Mouse (Mus musculus): Measurements from ENCODE around the gene Cpne1. TPM values are rescaled to one million over a fixed set of nuclear protein-coding genes. Genes with fewer than 3 reads are reported as not detected.
A peak's percentile ranks its signal among the peaks of the same experiment; 100 is the strongest.

The Cpne1 gene
- polyA plus RNA-seq, 1 experiment from 2014 or later, result 42.6 TPM

GRCm38 (mm10) chr2:156077461-156077860, 34.3 kb downstream of the Cpne1 start:
- Histone ChIP-seq H3K4me3 (no peak overlapping the region), H3K27ac (no peak overlapping the region), H3K4me1 (peaks cover 16% of the 10 kb centered on the region; the same call in 1 of the 2 replicates), H3K9me3 (replicated peaks) (no peaks in the 10 kb centered on the region), H3K36me3 (ENCODE audit: poor library complexity, severe bottlenecking) (peaks cover 67% of the 10 kb centered on the region), H3K4me2 (no peak overlapping the region), H3K27me3 (no peaks in the 10 kb centered on the region), H3K9ac (no peak overlapping the region)
- 94% methylated on average over 7 of the region's 7 CpGs for WGBS
- no peak for ATAC-seq

GRCm38 (mm10) chr2:156073725-156074124, 38.0 kb downstream of the Cpne1 start:
- 96% methylated on average over 15 of the region's 15 CpGs for WGBS
- no peak overlapping the region for H3K27ac ChIP-seq
- no peaks in the 10 kb centered on the region for H3K4me1 ChIP-seq
- no peaks in the 10 kb centered on the region for H3K9me3 ChIP-seq (replicated peaks)
- no peaks in the 10 kb centered on the region for H3K27me3 ChIP-seq
- no peak for ATAC-seq
- no peak overlapping the region for H3K9ac ChIP-seq
- H3K4me2 ChIP-seq, result no peak overlapping the region
- H3K36me3 ChIP-seq (ENCODE audit: poor library complexity, severe bottlenecking), result peaks cover 97% of the 10 kb centered on the region
- no peak overlapping the region for H3K4me3 ChIP-seq

DNA sequence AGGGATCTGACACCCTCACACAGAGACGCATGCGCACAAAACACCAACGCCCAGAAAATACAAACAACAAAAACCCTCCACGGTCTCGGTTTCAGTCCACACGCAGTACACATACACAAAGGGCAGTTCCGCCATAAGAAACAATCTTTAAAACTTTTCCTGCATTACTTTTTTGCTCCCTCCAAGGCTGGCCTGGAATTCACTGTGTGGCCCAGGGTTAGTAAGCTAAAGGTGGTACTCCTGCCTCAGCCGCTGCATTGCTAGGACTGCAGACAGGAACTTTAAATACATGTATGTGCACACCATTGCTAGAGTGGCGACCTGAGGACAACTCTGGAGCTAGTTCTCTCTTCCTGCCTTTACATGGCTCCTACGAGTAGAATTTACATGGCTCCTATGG, 40.5 kb downstream of the Cpne1 start:
- Histone ChIP-seq H3K9me3 (replicated peaks) (no peaks in the 10 kb centered on the region), H3K4me3 (no peak overlapping the region), H3K27me3 (no peaks in the 10 kb centered on the region), H3K4me2 (no peak overlapping the region), H3K27ac (no peak overlapping the region), H3K4me1 (peaks cover 2% of the 10 kb centered on the region; the same call in 1 of the 2 replicates), H3K9ac (no peak overlapping the region), H3K36me3 (ENCODE audit: poor library complexity, severe bottlenecking) (peaks cover 89% of the 10 kb centered on the region)
- WGBS, result 95% methylated on average over 10 of the region's 10 CpGs
- ATAC-seq, result no peak

- no peak overlapping the region for H3K27ac ChIP-seq
- H3K4me3 ChIP-seq, result no peak overlapping the region
- H3K27me3 ChIP-seq, result no peaks in the 10 kb centered on the region
- no peak overlapping the region for H3K4me2 ChIP-seq
- peaks cover 9% of the 10 kb centered on the region for H3K4me1 ChIP-seq
- H3K9me3 ChIP-seq (replicated peaks), result no peaks in the 10 kb centered on the region
- no peak for ATAC-seq
- peaks cover 55% of the 10 kb centered on the region for H3K36me3 ChIP-seq (ENCODE audit: poor library complexity, severe bottlenecking)
- 91% methylated on average over 10 of the region's 10 CpGs for WGBS
- no peak overlapping the region for H3K9ac ChIP-seq
Observed at GRCm38 (mm10) chr2:156067916-156068315, 43.8 kb downstream of the Cpne1 start.

- Histone ChIP-seq H3K4me2 (peak overlapping the region; percentile 94), H3K4me1 (peaks cover 9% of the 10 kb centered on the region), H3K27ac (no peak overlapping the region), H3K27me3 (no peaks in the 10 kb centered on the region), H3K9me3 (replicated peaks) (no peaks in the 10 kb centered on the region), H3K9ac (peak overlapping the region; percentile 87), H3K36me3 (ENCODE audit: poor library complexity, severe bottlenecking) (peaks cover 39% of the 10 kb centered on the region), H3K4me3 (peak overlapping the region; percentile 73)
- peak; percentile 17; the same call in 1 of the 2 replicates for ATAC-seq
- 39% methylated on average over 10 of the region's 10 CpGs for WGBS
Observed at GRCm38 (mm10) chr2:156066126-156066525, 45.6 kb downstream of the Cpne1 start.

DNA sequence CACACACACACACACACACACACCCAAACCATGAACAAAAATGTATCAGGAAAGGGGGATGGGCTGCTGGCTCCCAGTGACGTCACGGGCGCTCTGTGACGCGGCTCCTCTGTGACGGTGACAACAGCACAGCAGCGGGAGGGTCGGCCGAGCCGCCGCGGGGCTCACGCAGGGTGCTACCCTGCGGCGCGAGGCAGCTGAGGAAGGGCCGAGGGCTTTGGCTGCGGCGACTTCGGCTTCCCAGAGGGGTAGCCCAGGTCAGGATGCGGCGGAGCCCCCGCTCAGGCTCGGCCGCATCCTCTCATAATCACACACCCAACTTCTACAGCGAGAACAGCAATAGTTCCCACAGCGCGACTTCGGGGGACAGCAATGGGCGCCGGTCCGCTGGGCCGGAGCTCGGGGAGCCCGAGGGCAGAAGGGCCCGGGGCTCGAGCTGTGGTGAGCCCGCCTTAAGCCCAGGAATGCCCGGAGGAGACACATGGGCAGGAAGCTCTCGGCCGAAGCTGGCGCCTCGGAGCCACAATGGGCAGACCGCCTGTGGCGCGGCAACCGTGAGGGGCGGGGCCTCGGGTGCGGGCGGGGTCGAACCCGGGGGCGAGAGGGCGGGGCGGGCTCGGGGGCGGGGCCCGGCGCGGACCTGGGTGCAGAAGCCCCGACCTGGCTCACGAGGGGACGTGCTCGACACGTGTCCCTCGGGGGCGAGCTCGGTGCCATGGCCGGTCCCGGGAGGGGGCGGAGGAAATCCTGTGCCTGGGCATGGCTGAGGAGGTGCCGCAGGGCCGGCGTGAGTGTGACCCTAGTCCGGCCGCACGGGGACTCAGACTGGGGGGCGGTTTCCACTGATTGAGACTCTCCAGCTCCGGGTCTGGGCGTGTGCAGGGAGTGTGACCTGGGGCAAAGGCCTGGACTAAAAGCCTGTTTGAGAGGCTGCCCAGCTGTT, 46.4 kb downstream of the Cpne1 start, which contains the start of gene Spag4:
Spag4 (plus strand) TSS at position 77 of the 943 bp plus-strand sequence.
- Histone ChIP-seq H3K9me3 (replicated peaks) (no peaks in the 10 kb centered on the region), H3K4me3 (peak within 1 kb of the TSS; percentile 73), H3K36me3 (ENCODE audit: poor library complexity, severe bottlenecking) (peaks cover 32% of the 10 kb centered on the region), H3K4me2 (peak within 1 kb of the TSS; percentile 94), H3K27me3 (no peaks in the 10 kb centered on the region), H3K27ac (peak within 1 kb of the TSS; percentile 75), H3K4me1 (peaks cover 9% of the 10 kb centered on the region), H3K9ac (peak within 1 kb of the TSS; percentile 87)
- peak; percentile 81 for ATAC-seq
- under 1% methylated on average over 74 of the region's 81 CpGs for WGBS

- Histone ChIP-seq H3K4me1 (no peaks in the 10 kb centered on the region), H3K9me3 (replicated peaks) (no peaks in the 10 kb centered on the region; the same call in 1 of the 2 replicates), H3K27ac (no peak within 1 kb of the TSS), H3K27me3 (no peaks in the 10 kb centered on the region), H3K4me3 (no peak within 1 kb of the TSS), H3K9ac (no peak within 1 kb of the TSS), H3K4me2 (no peak within 1 kb of the TSS), H3K36me3 (ENCODE audit: poor library complexity, severe bottlenecking) (no peaks in the 10 kb centered on the region)
- WGBS, result 88% methylated on average over 9 of the region's 9 CpGs
- no peak for ATAC-seq
Observed at GRCm38 (mm10) chr2:156052816-156053215, 58.9 kb downstream of the Cpne1 start, which contains the start of gene Fer1l4. Gene Fer1l4, minus strand, starts transcription at chr2:156052947.

DNA sequence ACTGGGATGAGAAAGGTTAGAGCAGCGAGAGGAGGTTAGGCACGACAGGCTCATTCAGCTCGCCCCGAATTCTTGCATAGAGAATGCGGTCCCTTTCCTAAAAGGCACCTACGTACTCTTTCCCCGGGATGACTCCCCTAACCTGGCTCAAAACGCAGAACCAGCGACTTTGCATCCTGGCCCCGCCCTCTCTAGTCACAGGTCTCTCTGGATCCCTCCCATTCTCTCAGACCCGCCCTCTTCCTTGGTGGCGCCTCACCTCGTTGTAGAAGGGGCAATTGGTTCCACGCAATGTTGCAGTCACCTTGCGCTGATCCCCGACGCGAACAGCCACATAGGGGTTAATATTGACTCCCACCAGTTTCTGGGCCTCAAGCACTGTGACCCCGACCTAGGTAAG, 63.8 kb downstream of the Cpne1 start:
- WGBS, result 8% methylated on average over 19 of the region's 19 CpGs
- Histone ChIP-seq H3K9me3 (replicated peaks) (no peaks in the 10 kb centered on the region), H3K27ac (no peak overlapping the region), H3K36me3 (ENCODE audit: poor library complexity, severe bottlenecking) (no peaks in the 10 kb centered on the region), H3K4me2 (peak overlapping the region; percentile 24; the same call in 1 of the 2 replicates), H3K4me3 (no peak overlapping the region), H3K27me3 (peaks cover 5% of the 10 kb centered on the region; the same call in 1 of the 2 replicates), H3K4me1 (no peaks in the 10 kb centered on the region), H3K9ac (no peak overlapping the region)
- no peak for ATAC-seq

DNA sequence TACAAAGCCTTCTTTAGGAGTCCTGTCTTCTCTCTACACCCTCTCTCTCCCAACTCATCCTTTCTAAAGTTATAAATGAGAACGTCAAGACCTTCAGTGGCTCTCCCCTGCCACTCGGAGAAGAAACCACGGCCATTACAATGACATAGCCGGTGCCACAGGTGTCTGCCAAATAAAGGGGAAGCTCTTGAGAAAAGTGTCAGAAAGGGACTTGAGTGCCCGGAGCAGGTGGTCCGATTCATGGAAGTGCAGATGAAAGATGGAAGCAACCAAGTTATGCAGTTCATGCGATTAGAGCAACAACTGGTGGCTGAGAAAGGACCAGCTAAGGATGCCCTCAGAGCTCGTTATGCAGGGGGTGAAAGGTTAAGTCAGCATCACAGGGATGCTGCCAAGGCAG, 68.9 kb downstream of the Cpne1 start:
- Histone ChIP-seq H3K9me3 (replicated peaks) (no peaks in the 10 kb centered on the region), H3K27me3 (peaks cover 5% of the 10 kb centered on the region; the same call in 1 of the 2 replicates), H3K27ac (no peak overlapping the region), H3K4me2 (no peak overlapping the region), H3K4me3 (no peak overlapping the region), H3K4me1 (no peaks in the 10 kb centered on the region), H3K9ac (no peak overlapping the region), H3K36me3 (ENCODE audit: poor library complexity, severe bottlenecking) (no peaks in the 10 kb centered on the region)
- 82% methylated on average over 8 of the region's 8 CpGs for WGBS
- ATAC-seq, result no peak

DNA sequence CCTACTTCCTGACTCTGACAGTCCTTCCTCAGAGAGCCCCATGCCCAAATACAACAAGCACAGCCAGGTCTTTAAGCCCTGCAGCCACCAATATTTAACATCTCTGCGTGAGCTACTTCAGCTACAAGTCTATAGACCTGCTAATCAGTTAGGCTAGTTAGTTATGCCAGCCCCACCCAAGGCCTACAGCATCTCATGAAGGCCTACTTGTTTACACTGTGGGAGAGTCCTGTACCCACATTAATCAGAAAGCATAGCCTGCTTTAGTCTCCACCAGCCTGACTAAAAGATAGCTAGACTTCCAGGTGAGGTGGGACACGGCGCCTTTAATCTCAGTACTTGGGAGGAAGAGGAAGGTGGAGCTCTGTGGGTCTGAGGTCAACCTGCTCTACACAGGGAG, 72.4 kb downstream of the Cpne1 start:
- WGBS, result 89% methylated on average over 3 of the region's 3 CpGs
- ATAC-seq, result no peak
- H3K36me3 ChIP-seq (ENCODE audit: poor library complexity, severe bottlenecking), result no peaks in the 10 kb centered on the region
- no peaks in the 10 kb centered on the region for H3K9me3 ChIP-seq (replicated peaks)
- H3K4me2 ChIP-seq, result no peak overlapping the region
- no peak overlapping the region for H3K27ac ChIP-seq
- no peaks in the 10 kb centered on the region for H3K27me3 ChIP-seq
- H3K4me1 ChIP-seq, result no peaks in the 10 kb centered on the region
- H3K4me3 ChIP-seq, result no peak overlapping the region
- no peak overlapping the region for H3K9ac ChIP-seq

- H3K27me3 ChIP-seq, result no peaks in the 10 kb centered on the region
Observed at GRCm38 (mm10) chr2:156025482-156025881, 86.3 kb downstream of the Cpne1 start.

More at GRCm38 (mm10) chr2:156025482-156025881, 86.3 kb downstream of the Cpne1 start:
- Histone ChIP-seq H3K9me3 (replicated peaks) (no peaks in the 10 kb centered on the region), H3K27ac (no peak overlapping the region), H3K4me2 (no peak overlapping the region), H3K36me3 (ENCODE audit: poor library complexity, severe bottlenecking) (peaks cover under 1% of the 10 kb centered on the region), H3K4me3 (no peak overlapping the region), H3K4me1 (no peaks in the 10 kb centered on the region), H3K9ac (no peak overlapping the region)
- ATAC-seq, result no peak
